In the genomic region with DNA sequence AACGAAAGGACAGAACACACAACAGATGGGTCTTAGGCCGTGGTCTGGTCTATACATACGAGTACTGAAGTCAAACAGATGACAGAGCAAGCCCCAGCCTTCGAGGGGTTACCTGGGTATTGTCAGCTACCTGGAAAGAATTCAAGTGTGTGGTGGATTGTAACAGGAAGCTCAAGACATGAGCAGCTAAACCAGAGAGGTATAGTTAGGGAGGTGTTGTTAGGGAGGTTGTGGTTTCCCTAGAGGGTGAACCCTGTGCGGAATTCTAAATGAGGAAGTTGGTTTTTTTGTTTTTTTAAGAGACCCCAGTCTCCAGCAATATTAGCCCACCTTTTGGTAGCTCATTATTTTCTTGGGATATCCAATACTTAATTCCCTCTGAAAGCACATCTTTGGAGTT, we compare ENCODE assay signal across 27 mouse cellular contexts. TPM values are rescaled to one million over a fixed set of nuclear protein-coding genes. Genes with fewer than 3 reads are reported as not detected.
DNase-seq lines count a peak whose midpoint lies in the region; ATAC-seq lines count a peak whose summit lies in the region.
"Had no signal": no experiment of that assay in that cellular context is flagged by ENCODE, and none has a peak within 500 bp of the region (broad histone marks: within the 10 kb centered on the region; RNA-seq: fewer than 3 reads in every experiment).

No protein-coding gene starts in this region.

- no peak overlapping the region for H3K9ac ChIP-seq in forebrain, embryonic 15.5 days (replicated peaks)
- H3K9ac ChIP-seq in midbrain, embryonic 11.5 days (ENCODE audit: low read length) = no peak overlapping the region
- H3K9ac ChIP-seq in midbrain, embryonic 15.5 days = no peak overlapping the region
- H3K9ac ChIP-seq: heart, embryonic 15.5 days; neural tube, embryonic 12.5 days had no signal

- DNase-seq in forebrain, embryonic 10.5 days (ENCODE audit: extremely low spot score, low spot score) = no peak
- DNase-seq in midbrain, embryonic 11.5 days (ENCODE audit: low spot score, missing footprints) = peak; percentile 69
- no peak for DNase-seq in limb, embryonic 10.5 days (ENCODE audit: low spot score)
- no peak for DNase-seq in adrenal gland, adult 18-20 months (ENCODE audit: low spot score in 2 of 2)
- DNase-seq in left cerebral cortex, adult 18-20 months (ENCODE audit: low spot score in 2 of 2) = no peak
- DNase-seq: adrenal gland, postnatal 36 days; cerebellum, adult 9-10 months; gastrocnemius, postnatal 36 days; kidney, adult 8-10 months; kidney, postnatal 25 days; layer of hippocampus, postnatal 36 days; lung, postnatal 4 days; right cerebral cortex, postnatal 4 days; thymus, postnatal 14 days had no signal

- H3K27ac ChIP-seq in forebrain, embryonic 10.5 days = 0 out of 2 replicates have a peak overlapping the region, but pooled peaks have one; percentile 64
- H3K27ac ChIP-seq in forebrain, embryonic 15.5 days (replicated peaks) = no peak overlapping the region
- H3K27ac ChIP-seq in midbrain, embryonic 11.5 days (ENCODE audit: low read depth, low read length) = no peak overlapping the region
- no peak overlapping the region for H3K27ac ChIP-seq in midbrain, embryonic 15.5 days
- H3K27ac ChIP-seq in limb, embryonic 10.5 days = peak overlapping the region; percentile 80
- H3K27ac ChIP-seq: heart, embryonic 15.5 days; layer of hippocampus, adult 2 months; neural tube, embryonic 12.5 days had no signal

- H3K36me3 ChIP-seq in forebrain, embryonic 10.5 days (replicated peaks) = no peaks in the 10 kb centered on the region
- H3K36me3 ChIP-seq in forebrain, embryonic 15.5 days = no peaks in the 10 kb centered on the region
- no peaks in the 10 kb centered on the region for H3K36me3 ChIP-seq in midbrain, embryonic 11.5 days (ENCODE audit: control insufficient read depth, insufficient read depth, low read length)
- no peaks in the 10 kb centered on the region for H3K36me3 ChIP-seq in midbrain, embryonic 15.5 days (replicated peaks)
- H3K36me3 ChIP-seq in limb, embryonic 10.5 days = no peaks in the 10 kb centered on the region
- H3K36me3 ChIP-seq: heart, embryonic 15.5 days; midbrain, embryonic 10.5 days; neural tube, embryonic 12.5 days had no signal

- no peaks in the 10 kb centered on the region for H3K27me3 ChIP-seq in forebrain, embryonic 10.5 days (ENCODE audit: poor library complexity, severe bottlenecking)
- no peaks in the 10 kb centered on the region for H3K27me3 ChIP-seq in forebrain, embryonic 15.5 days
- no peaks in the 10 kb centered on the region for H3K27me3 ChIP-seq in midbrain, embryonic 11.5 days (ENCODE audit: control insufficient read depth, insufficient read depth, low read length)
- no peaks in the 10 kb centered on the region for H3K27me3 ChIP-seq in midbrain, embryonic 15.5 days (replicated peaks)
- H3K27me3 ChIP-seq in limb, embryonic 10.5 days (ENCODE audit: low read depth, poor library complexity, severe bottlenecking) = no peaks in the 10 kb centered on the region
- H3K27me3 ChIP-seq: heart, embryonic 15.5 days; neural tube, embryonic 12.5 days had no signal

- 85% methylated on average over 5 of the region's 5 CpGs for WGBS in forebrain, embryonic 10.5 days
- 88% methylated on average over 5 of the region's 5 CpGs for WGBS in forebrain, embryonic 15.5 days
- WGBS in midbrain, embryonic 11.5 days = 94% methylated on average over 5 of the region's 5 CpGs
- 85% methylated on average over 5 of the region's 5 CpGs for WGBS in midbrain, embryonic 15.5 days
- 85% methylated on average over 5 of the region's 5 CpGs for WGBS in limb, embryonic 10.5 days

- H3K4me1 ChIP-seq in forebrain, embryonic 10.5 days = peaks cover 16% of the 10 kb centered on the region
- H3K4me1 ChIP-seq in forebrain, embryonic 15.5 days = 0 out of 2 replicates have a peak, but pooled peaks cover 2% of the 10 kb centered on the region
- H3K4me1 ChIP-seq in midbrain, embryonic 11.5 days (ENCODE audit: control insufficient read depth, insufficient read depth, low read length) = peaks cover 1% of the 10 kb centered on the region; the same call in 1 of the 2 replicates
- no peaks in the 10 kb centered on the region for H3K4me1 ChIP-seq in midbrain, embryonic 15.5 days
- H3K4me1 ChIP-seq in limb, embryonic 10.5 days = peaks cover 43% of the 10 kb centered on the region
- H3K4me1 ChIP-seq: heart, embryonic 15.5 days had no signal

- no peak overlapping the region for H3K4me2 ChIP-seq in forebrain, embryonic 15.5 days (replicated peaks)
- no peak overlapping the region for H3K4me2 ChIP-seq in midbrain, embryonic 11.5 days
- H3K4me2 ChIP-seq in midbrain, embryonic 15.5 days = no peak overlapping the region
- H3K4me2 ChIP-seq: heart, embryonic 15.5 days; neural tube, embryonic 12.5 days had no signal

- no peak for ATAC-seq in forebrain, embryonic 15.5 days (replicated peaks)
- ATAC-seq in midbrain, embryonic 11.5 days (ENCODE audit: low FRiP score) = no peak
- ATAC-seq in midbrain, embryonic 15.5 days (replicated peaks) = no peak
- no peak for ATAC-seq in inflammation-experienced regulatory T-cells, adult 6 months

- no peak overlapping the region for H3K4me3 ChIP-seq in forebrain, embryonic 10.5 days
- no peak overlapping the region for H3K4me3 ChIP-seq in forebrain, embryonic 15.5 days
- no peak overlapping the region for H3K4me3 ChIP-seq in midbrain, embryonic 11.5 days (ENCODE audit: low read depth, low read length)
- H3K4me3 ChIP-seq in midbrain, embryonic 15.5 days = no peak overlapping the region
- no peak overlapping the region for H3K4me3 ChIP-seq in limb, embryonic 10.5 days
- H3K4me3 ChIP-seq: heart, embryonic 15.5 days; layer of hippocampus, adult 2 months; midbrain, embryonic 10.5 days; neural tube, embryonic 12.5 days had no signal

- H3K9me3 ChIP-seq in forebrain, embryonic 10.5 days = no peaks in the 10 kb centered on the region
- no peaks in the 10 kb centered on the region for H3K9me3 ChIP-seq in forebrain, embryonic 15.5 days
- H3K9me3 ChIP-seq in midbrain, embryonic 11.5 days (ENCODE audit: control insufficient read depth, low read length) = no peaks in the 10 kb centered on the region
- H3K9me3 ChIP-seq in midbrain, embryonic 15.5 days = no peaks in the 10 kb centered on the region
- no peaks in the 10 kb centered on the region for H3K9me3 ChIP-seq in limb, embryonic 10.5 days (replicated peaks)
- H3K9me3 ChIP-seq: heart, embryonic 15.5 days; midbrain, embryonic 10.5 days; neural tube, embryonic 12.5 days had no signal

RNA-seq across cellular contexts. Expression of gene Cpa5, which starts 5.1 kb away (rescaled TPM):
- polyA plus RNA-seq in forebrain, embryonic 10.5 days (2016; fragmentation: Nextera tagmentation; extraction: Ambion mirVana) = 0.51 and 0.84 TPM in 2 replicates
- polyA plus RNA-seq in forebrain, embryonic 15.5 days (2015; fragmentation: Nextera tagmentation; extraction: Ambion mirVana) = 0.13 TPM in 1 of 2 replicates, not detected in the other
- 0.25 and 0.46 TPM in 2 replicates for polyA plus RNA-seq in midbrain, embryonic 11.5 days (2014; fragmentation: Nextera tagmentation; extraction: Ambion mirVana)
- not detected in 2 replicates for polyA plus RNA-seq in midbrain, embryonic 15.5 days (2015; fragmentation: Nextera tagmentation; extraction: Ambion mirVana)
- 0.23 and 0.35 TPM in 2 replicates for polyA plus RNA-seq in limb, embryonic 10.5 days (2016; fragmentation: Nextera tagmentation; extraction: Ambion mirVana)
- total RNA-seq in adrenal gland, adult 18-20 months (2021) = not detected
- not detected for polyA plus RNA-seq in inflammation-experienced regulatory T-cells, adult 6 months (2017; shearing (Covaris generic))
- not detected for total RNA-seq in left cerebral cortex, adult 18-20 months (2021)
- total RNA-seq: adrenal gland, postnatal 36 days; gastrocnemius, postnatal 36 days; heart, adult 8-10 months; layer of hippocampus, adult 2 months; layer of hippocampus, postnatal 36 days; left cerebral cortex, postnatal 14 days; liver, adult 2 months had no signal
- polyA plus RNA-seq: hindbrain, embryonic 11.5 days; liver, adult 2 months; liver, embryonic 16.5 days; lung, embryonic 16.5 days; neural tube, embryonic 12.5 days had no signal

RNA-seq across cellular contexts. Expression of gene Cpa1, which starts 33.3 kb away (rescaled TPM):
- polyA plus RNA-seq in forebrain, embryonic 10.5 days (2016; fragmentation: Nextera tagmentation; extraction: Ambion mirVana) = 0.21 TPM in 1 of 2 replicates, not detected in the other
- 0.48 and 0.61 TPM in 2 replicates for polyA plus RNA-seq in forebrain, embryonic 15.5 days (2015; fragmentation: Nextera tagmentation; extraction: Ambion mirVana)
- polyA plus RNA-seq in midbrain, embryonic 11.5 days (2014; fragmentation: Nextera tagmentation; extraction: Ambion mirVana) = 0.08 TPM in 1 of 2 replicates, not detected in the other
- 0.63 and 0.89 TPM in 2 replicates for polyA plus RNA-seq in midbrain, embryonic 15.5 days (2015; fragmentation: Nextera tagmentation; extraction: Ambion mirVana)
- 0.38 TPM in 2 replicates for polyA plus RNA-seq in limb, embryonic 10.5 days (2016; fragmentation: Nextera tagmentation; extraction: Ambion mirVana)
- total RNA-seq in adrenal gland, adult 18-20 months (2021) = not detected
- not detected for polyA plus RNA-seq in inflammation-experienced regulatory T-cells, adult 6 months (2017; shearing (Covaris generic))
- not detected for total RNA-seq in left cerebral cortex, adult 18-20 months (2021)
- total RNA-seq: adrenal gland, postnatal 36 days; gastrocnemius, postnatal 36 days; layer of hippocampus, adult 2 months; layer of hippocampus, postnatal 36 days; left cerebral cortex, postnatal 14 days had no signal

RNA-seq across cellular contexts. Expression of gene Cpa4, which starts 37.5 kb away (rescaled TPM):
- polyA plus RNA-seq in forebrain, embryonic 10.5 days (2016; fragmentation: Nextera tagmentation; extraction: Ambion mirVana) = 2.9 and 3.4 TPM in 2 replicates
- 1.9 and 2.0 TPM in 2 replicates for polyA plus RNA-seq in forebrain, embryonic 15.5 days (2015; fragmentation: Nextera tagmentation; extraction: Ambion mirVana)
- polyA plus RNA-seq in midbrain, embryonic 11.5 days (2014; fragmentation: Nextera tagmentation; extraction: Ambion mirVana) = 2.1 and 2.2 TPM in 2 replicates
- 1.0 and 1.5 TPM in 2 replicates for polyA plus RNA-seq in midbrain, embryonic 15.5 days (2015; fragmentation: Nextera tagmentation; extraction: Ambion mirVana)
- 1.1 and 1.4 TPM in 2 replicates for polyA plus RNA-seq in limb, embryonic 10.5 days (2016; fragmentation: Nextera tagmentation; extraction: Ambion mirVana)
- total RNA-seq in adrenal gland, adult 18-20 months (2021) = 1 to 10 TPM; 1.4 to 1.7 TPM
- not detected for polyA plus RNA-seq in inflammation-experienced regulatory T-cells, adult 6 months (2017; shearing (Covaris generic))
- total RNA-seq in left cerebral cortex, adult 18-20 months (2021) = under 1 TPM; 0.19 to 0.21 TPM
- total RNA-seq: gastrocnemius, postnatal 36 days; heart, adult 8-10 months; layer of hippocampus, adult 2 months; layer of hippocampus, postnatal 36 days; liver, adult 2 months had no signal
- polyA plus RNA-seq: liver, adult 2 months had no signal

Comparison
In these comparisons a context has a peak if more than half of its experiments do, and no peak if none do; other contexts are left out.
1. H3K27ac ChIP-seq: peak in forebrain, embryonic 10.5 days (single experiment) and limb, embryonic 10.5 days (single experiment); none in forebrain, embryonic 15.5 days (single experiment), midbrain, embryonic 11.5 days (single experiment) and midbrain, embryonic 15.5 days (single experiment).